9 mouse cellular contexts compared by ENCODE assay signal in the genomic region with DNA sequence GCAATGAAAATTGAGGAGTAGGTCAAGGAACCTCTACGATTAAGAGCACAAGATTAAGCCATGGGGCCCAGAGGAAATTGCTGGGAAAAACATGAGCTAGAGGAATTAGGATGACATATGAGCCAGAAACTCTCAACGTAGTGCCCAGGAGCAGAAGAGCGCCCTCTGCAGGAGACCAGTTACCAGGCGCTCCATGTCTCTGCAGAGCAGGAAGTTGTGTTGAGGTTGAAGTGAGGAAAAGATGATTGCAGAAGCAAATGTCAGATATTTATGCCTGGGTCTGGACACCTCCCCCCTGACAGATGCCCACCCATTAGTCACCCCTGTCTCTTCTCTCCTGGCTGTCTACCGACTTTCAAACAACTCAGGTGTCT.
A peak's percentile ranks its signal among the peaks of the same experiment; 100 is the strongest.
DNase-seq lines count a peak whose midpoint lies in the region; ATAC-seq and TF ChIP-seq lines count a peak whose summit lies in the region.
"Had no signal": no experiment of that assay in that cellular context is flagged by ENCODE, and none has a peak within 500 bp of the region (broad histone marks: within the 10 kb centered on the region; RNA-seq: fewer than 3 reads in every experiment).

No protein-coding gene starts in this region.

- no peak for TF ChIP-seq POLR2A in bone marrow macrophage, adult 2 months (IDR thresholded peaks at IDR 0.05; ENCODE audit: borderline replicate concordance, low read depth, low read length)

- no peak overlapping the region for H3K4me2 ChIP-seq in hindbrain, postnatal 0 days (ENCODE audit: low read depth, low read length)
- H3K4me2 ChIP-seq in hindbrain, embryonic 14.5 days (replicated peaks), result no peak overlapping the region
- H3K4me2 ChIP-seq in stomach, postnatal 0 days (replicated peaks; ENCODE audit: low read depth), result no peak overlapping the region

- WGBS in hindbrain, postnatal 0 days, result 88% methylated on average over 5 of the region's 5 CpGs
- 82% methylated on average over 5 of the region's 5 CpGs for WGBS in hindbrain, embryonic 14.5 days
- WGBS in stomach, postnatal 0 days, result 68% methylated on average over 5 of the region's 5 CpGs

- no peak overlapping the region for H3K9ac ChIP-seq in hindbrain, postnatal 0 days (replicated peaks; ENCODE audit: low read length)
- no peak overlapping the region for H3K9ac ChIP-seq in hindbrain, embryonic 14.5 days
- no peak overlapping the region for H3K9ac ChIP-seq in stomach, postnatal 0 days (ENCODE audit: low read length)
- H3K9ac ChIP-seq: embryonic facial prominence, embryonic 13.5 days had no signal

- H3K36me3 ChIP-seq in hindbrain, postnatal 0 days (ENCODE audit: insufficient read depth, low read length), result no peaks in the 10 kb centered on the region; the same call in 1 of the 2 replicates
- peaks cover 21% of the 10 kb centered on the region for H3K36me3 ChIP-seq in hindbrain, embryonic 14.5 days (replicated peaks; ENCODE audit: control insufficient read depth, insufficient read depth)
- H3K36me3 ChIP-seq in stomach, postnatal 0 days (ENCODE audit: control insufficient read depth, insufficient read depth, low read length), result no peaks in the 10 kb centered on the region
- H3K36me3 ChIP-seq: embryonic facial prominence, embryonic 13.5 days had no signal

- no peak for ATAC-seq in hindbrain, postnatal 0 days
- no peak for ATAC-seq in hindbrain, embryonic 14.5 days (ENCODE audit: low FRiP score)
- ATAC-seq in stomach, postnatal 0 days (ENCODE audit: low FRiP score, low TSS enrichment), result no peak

- H3K4me3 ChIP-seq in hindbrain, postnatal 0 days (ENCODE audit: low read length), result no peak overlapping the region
- H3K4me3 ChIP-seq in hindbrain, embryonic 14.5 days (replicated peaks; ENCODE audit: low read length), result no peak overlapping the region
- H3K4me3 ChIP-seq in bone marrow macrophage, adult 2 months (ENCODE audit: insufficient read depth, low read length), result no peak overlapping the region
- no peak overlapping the region for H3K4me3 ChIP-seq in stomach, postnatal 0 days (ENCODE audit: low read depth, low read length)
- H3K4me3 ChIP-seq: embryonic facial prominence, embryonic 13.5 days had no signal

- H3K9me3 ChIP-seq in hindbrain, postnatal 0 days (ENCODE audit: low read length), result no peaks in the 10 kb centered on the region
- no peaks in the 10 kb centered on the region for H3K9me3 ChIP-seq in hindbrain, embryonic 14.5 days (ENCODE audit: control insufficient read depth, low read length)
- no peaks in the 10 kb centered on the region for H3K9me3 ChIP-seq in stomach, postnatal 0 days (ENCODE audit: control insufficient read depth, low read length)
- H3K9me3 ChIP-seq: embryonic facial prominence, embryonic 13.5 days had no signal

- no peak for TF ChIP-seq EP300 in stomach, postnatal 0 days (optimal IDR thresholded peaks at IDR 0.05)

- H3K27ac ChIP-seq in hindbrain, postnatal 0 days, result no peak overlapping the region
- H3K27ac ChIP-seq in hindbrain, embryonic 14.5 days, result no peak overlapping the region
- H3K27ac ChIP-seq in bone marrow macrophage, adult 2 months (ENCODE audit: insufficient read depth, low read depth, low read length), result no peak overlapping the region
- H3K27ac ChIP-seq in stomach, postnatal 0 days (replicated peaks), result no peak overlapping the region
- H3K27ac ChIP-seq: embryonic facial prominence, embryonic 13.5 days had no signal

- H3K4me1 ChIP-seq in hindbrain, postnatal 0 days (ENCODE audit: insufficient read depth, low read length), result no peaks in the 10 kb centered on the region
- no peaks in the 10 kb centered on the region for H3K4me1 ChIP-seq in hindbrain, embryonic 14.5 days (replicated peaks; ENCODE audit: control insufficient read depth, insufficient read depth, low read length)
- H3K4me1 ChIP-seq in bone marrow macrophage, adult 2 months (ENCODE audit: control insufficient read depth, insufficient read depth, low read length), result no peaks in the 10 kb centered on the region
- H3K4me1 ChIP-seq in stomach, postnatal 0 days (replicated peaks; ENCODE audit: control insufficient read depth, insufficient read depth), result no peaks in the 10 kb centered on the region

- H3K27me3 ChIP-seq in hindbrain, postnatal 0 days (ENCODE audit: insufficient read depth, low read length), result no peaks in the 10 kb centered on the region
- no peaks in the 10 kb centered on the region for H3K27me3 ChIP-seq in hindbrain, embryonic 14.5 days (ENCODE audit: control insufficient read depth, insufficient read depth, low read length)
- H3K27me3 ChIP-seq in stomach, postnatal 0 days (ENCODE audit: control insufficient read depth, insufficient read depth, low read length), result no peaks in the 10 kb centered on the region
- H3K27me3 ChIP-seq: embryonic facial prominence, embryonic 13.5 days had no signal

- no peak for DNase-seq in hindbrain, postnatal 0 days (ENCODE audit: low spot score)
- DNase-seq in hindbrain, embryonic 14.5 days (ENCODE audit: low spot score), result no peak
- DNase-seq in lung, postnatal 36 days, result peak; percentile 2
- no peak for DNase-seq in lung, adult 18-20 months
- DNase-seq in stomach, postnatal 0 days (ENCODE audit: low spot score), result no peak
- DNase-seq in frontal cortex, postnatal 10 days (ENCODE audit: low spot score in 2 of 2), result no peak
- DNase-seq: kidney, postnatal 14 days had no signal

- TF ChIP-seq CTCF in hindbrain, postnatal 0 days (IDR thresholded peaks at IDR 0.05; ENCODE audit: low read depth), result peak; percentile 41
- TF ChIP-seq CTCF in bone marrow macrophage, adult 2 months (IDR thresholded peaks at IDR 0.05; ENCODE audit: low read depth, low read length), result peak; percentile 18; the same call in 1 of the 2 replicates
- TF ChIP-seq CTCF in stomach, postnatal 0 days (IDR thresholded peaks at IDR 0.05; ENCODE audit: low read depth), result peak; percentile 14; the same call in 1 of the 2 replicates
